Mouse (Mus musculus): Measurements from ENCODE around the gene Sez6. TPM values are rescaled to one million over a fixed set of nuclear protein-coding genes. Genes with fewer than 3 reads are reported as not detected.

The Sez6 gene
- not detected for polyA plus RNA-seq (2014; fragmentation: Illumina TruSeq; extraction: RNeasy Lipid Tissue Mini Kit (QIAGEN cat#74804); ENCODE audit: low read depth, low replicate concordance)

GRCm38 (mm10) chr11:77930751-77931540 lies at the start of gene Sez6:
TSS of gene Sez6 (plus strand) at chr11:77930800.

DNA sequence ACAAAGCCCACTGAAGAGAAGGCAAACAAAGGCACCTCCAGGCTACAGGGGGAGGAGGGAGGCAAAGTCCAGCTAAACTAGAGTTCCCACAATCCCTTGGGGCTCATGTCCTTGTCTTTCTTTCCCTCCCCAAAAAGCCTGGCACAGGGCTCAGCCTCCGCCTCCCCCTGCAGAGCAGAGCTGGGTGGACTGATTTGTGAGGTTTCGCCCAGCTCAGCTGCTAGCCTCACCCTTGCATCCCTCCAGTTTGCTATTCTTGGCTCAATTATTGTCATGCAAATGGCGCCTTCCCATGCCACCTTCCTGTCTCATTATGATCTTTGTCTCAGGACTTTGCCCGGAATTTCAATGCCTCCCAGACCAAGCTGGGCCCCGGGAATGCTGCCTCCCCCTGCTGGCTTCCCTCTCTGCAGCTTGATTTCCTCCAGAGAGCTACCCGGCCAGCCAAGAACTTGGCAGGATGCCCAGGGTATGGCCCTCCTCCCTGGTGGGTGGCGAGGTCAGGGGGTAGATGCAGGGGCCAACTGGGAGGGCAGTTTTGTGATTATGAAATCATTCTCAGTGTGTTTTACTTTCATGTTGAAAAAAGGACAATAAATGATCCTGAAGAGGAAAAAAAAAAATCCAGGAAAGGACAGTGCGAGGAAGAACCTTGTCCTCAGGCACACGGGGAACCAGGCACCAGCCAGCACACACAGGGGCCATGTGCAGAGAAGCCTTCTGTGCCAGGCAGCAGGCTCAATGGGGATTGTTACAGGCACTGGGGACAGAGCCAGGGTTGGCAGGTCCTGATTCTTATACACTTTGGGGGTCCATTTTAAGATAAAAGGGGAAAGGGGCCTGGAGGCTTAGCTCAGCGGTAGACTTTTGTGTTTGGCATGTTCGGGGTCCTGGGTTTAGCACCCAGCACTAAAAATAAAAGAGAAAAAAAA lies 36.5 kb upstream of the Sez6 start, which contains the start of gene Pipox:
TSS of gene Pipox (minus strand) at position 310 of the 932 bp plus-strand sequence.

DNA sequence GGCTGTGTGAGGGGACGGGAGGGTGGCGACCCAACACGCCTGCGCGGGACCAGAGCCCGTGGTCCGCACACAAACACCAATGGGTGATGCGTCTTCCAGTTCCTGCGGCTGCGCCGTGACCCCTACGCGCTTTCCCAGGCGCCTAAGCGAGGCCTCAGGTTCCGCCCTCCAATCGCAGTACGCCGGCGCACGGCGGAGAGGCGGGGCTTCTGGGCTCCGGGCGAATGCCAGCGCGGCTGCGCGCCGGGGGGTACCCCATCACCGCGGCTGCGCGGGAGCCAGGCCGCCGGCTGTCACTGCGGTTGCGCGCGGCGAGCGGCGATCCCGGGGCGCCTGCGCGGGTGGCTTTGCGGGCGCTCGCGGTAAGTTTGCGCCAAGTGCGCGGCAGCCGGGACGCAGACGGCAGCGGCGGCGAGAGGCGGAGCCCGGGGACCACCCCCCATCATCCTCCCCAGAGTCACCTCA lies 51.9 kb downstream of the Sez6 start, which contains the start of gene Phf12:
TSS of gene Phf12 (plus strand) at position 314 of the 465 bp plus-strand sequence.

Other genes with a start within 250 kb of the Sez6 start
- gene Nufip2, start 244.6 kb upstream of the Sez6 start, polyA plus RNA-seq (2014; fragmentation: Illumina TruSeq; extraction: RNeasy Lipid Tissue Mini Kit (QIAGEN cat#74804); ENCODE audit: low read depth, low replicate concordance), result 35.6 TPM
- gene Cryba1, start 205.5 kb upstream of the Sez6 start, polyA plus RNA-seq (2014; fragmentation: Illumina TruSeq; extraction: RNeasy Lipid Tissue Mini Kit (QIAGEN cat#74804); ENCODE audit: low read depth, low replicate concordance), result not detected
- gene Myo18a, start 167.6 kb upstream of the Sez6 start, polyA plus RNA-seq (2014; fragmentation: Illumina TruSeq; extraction: RNeasy Lipid Tissue Mini Kit (QIAGEN cat#74804); ENCODE audit: low read depth, low replicate concordance), result 8.7 TPM
- gene Gm10277, start 143.1 kb upstream of the Sez6 start, polyA plus RNA-seq (2014; fragmentation: Illumina TruSeq; extraction: RNeasy Lipid Tissue Mini Kit (QIAGEN cat#74804); ENCODE audit: low read depth, low replicate concordance), result not detected
- 254 TPM for gene Pipox, start 36.7 kb upstream of the Sez6 start, polyA plus RNA-seq (2014; fragmentation: Illumina TruSeq; extraction: RNeasy Lipid Tissue Mini Kit (QIAGEN cat#74804); ENCODE audit: low read depth, low replicate concordance)
- 7.1 TPM for gene Phf12, start 52.0 kb downstream of the Sez6 start, polyA plus RNA-seq (2014; fragmentation: Illumina TruSeq; extraction: RNeasy Lipid Tissue Mini Kit (QIAGEN cat#74804); ENCODE audit: low read depth, low replicate concordance)
- 3.3 TPM for gene Dhrs13, start 101.5 kb downstream of the Sez6 start, polyA plus RNA-seq (2014; fragmentation: Illumina TruSeq; extraction: RNeasy Lipid Tissue Mini Kit (QIAGEN cat#74804); ENCODE audit: low read depth, low replicate concordance)
- 8.4 TPM for gene Flot2, start 107.1 kb downstream of the Sez6 start, polyA plus RNA-seq (2014; fragmentation: Illumina TruSeq; extraction: RNeasy Lipid Tissue Mini Kit (QIAGEN cat#74804); ENCODE audit: low read depth, low replicate concordance)
- gene Eral1, start 149.6 kb downstream of the Sez6 start, polyA plus RNA-seq (2014; fragmentation: Illumina TruSeq; extraction: RNeasy Lipid Tissue Mini Kit (QIAGEN cat#74804); ENCODE audit: low read depth, low replicate concordance), result 5.7 TPM
- gene Fam222b, start 163.9 kb downstream of the Sez6 start, polyA plus RNA-seq (2014; fragmentation: Illumina TruSeq; extraction: RNeasy Lipid Tissue Mini Kit (QIAGEN cat#74804); ENCODE audit: low read depth, low replicate concordance), result 6.3 TPM
- 1.1 TPM for gene Traf4, start 234.8 kb downstream of the Sez6 start, polyA plus RNA-seq (2014; fragmentation: Illumina TruSeq; extraction: RNeasy Lipid Tissue Mini Kit (QIAGEN cat#74804); ENCODE audit: low read depth, low replicate concordance)
- gene Nek8, start 245.9 kb downstream of the Sez6 start, polyA plus RNA-seq (2014; fragmentation: Illumina TruSeq; extraction: RNeasy Lipid Tissue Mini Kit (QIAGEN cat#74804); ENCODE audit: low read depth, low replicate concordance), result 1.6 TPM
- gene Tlcd1, start 245.9 kb downstream of the Sez6 start, polyA plus RNA-seq (2014; fragmentation: Illumina TruSeq; extraction: RNeasy Lipid Tissue Mini Kit (QIAGEN cat#74804); ENCODE audit: low read depth, low replicate concordance), result 33.9 TPM